Mouse (Mus musculus) T-cell, adult 2 months (primary cell): ENCODE measurements around the gene Pcsk4.

Source experiments
- DNase-seq: peaks from one replicate; pipeline ENCODE4 v3.0.0; 2022; ENCODE audit warnings: low spot score

Pcsk4 gene

DNA sequence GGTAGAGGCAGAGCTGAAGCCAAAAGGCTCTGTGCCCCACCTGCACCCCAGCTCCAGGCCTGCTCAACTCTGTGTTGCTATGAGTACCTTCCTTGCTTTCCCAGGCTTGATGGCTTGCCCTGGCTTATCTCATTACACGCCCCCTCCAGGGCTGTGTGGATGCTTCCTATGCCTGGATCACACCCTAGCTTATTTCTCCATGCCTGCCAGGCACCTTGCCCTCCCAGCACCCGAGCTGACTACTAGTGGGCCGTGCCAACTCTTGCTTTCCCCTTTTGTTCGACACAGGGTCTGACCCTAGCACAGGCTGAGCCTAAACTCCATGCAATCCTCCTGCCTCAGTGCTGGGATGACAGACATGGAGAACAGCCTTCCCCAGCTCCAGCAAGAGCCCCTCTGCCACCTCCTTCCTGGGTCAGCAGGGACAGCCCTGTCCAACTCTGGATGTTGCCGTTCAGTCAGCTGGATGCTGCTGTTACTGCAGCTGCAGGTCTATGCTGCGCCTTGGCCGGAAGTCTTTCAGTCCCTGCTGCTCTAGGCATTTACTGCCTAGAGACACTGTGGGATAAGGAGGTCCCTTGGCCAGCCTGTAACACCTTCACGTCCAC lies 31.7 kb downstream of the Pcsk4 start:
- no peak for DNase-seq

- DNase-seq: no peak
These were observed 32.5 kb downstream of the Pcsk4 start for GRCm38 (mm10) chr10:80296824-80297223.

- peak; percentile 78 for DNase-seq
These were observed 33.5 kb downstream of the Pcsk4 start, which contains the start of gene Apc2 for GRCm38 (mm10) chr10:80295618-80296425. Gene Apc2 (plus strand): TSS chr10:80295977.

DNA sequence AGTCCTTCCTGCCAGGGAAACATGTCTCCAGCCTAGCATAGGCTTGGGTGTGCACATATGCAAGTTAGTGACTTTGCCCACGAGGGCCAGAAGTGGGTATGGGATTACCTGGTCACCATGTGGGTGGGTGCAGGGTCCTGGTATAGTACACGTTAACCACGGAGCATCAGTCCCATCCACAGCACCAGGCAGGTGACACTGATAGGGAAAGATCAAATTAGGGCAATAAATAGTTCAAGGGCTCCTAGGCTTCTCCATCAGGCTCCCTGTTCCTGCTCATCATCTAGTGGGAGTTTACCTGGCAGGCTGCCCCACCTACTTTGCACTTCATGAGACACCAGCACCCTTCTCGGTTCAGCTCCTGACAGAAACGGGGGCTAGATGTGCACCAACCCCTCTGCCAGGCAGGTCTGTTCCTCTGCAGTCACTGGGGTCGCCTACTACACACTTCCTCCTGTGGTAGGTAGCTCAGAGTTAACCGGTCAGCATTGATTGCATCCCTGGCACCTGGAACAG lies 34.5 kb downstream of the Pcsk4 start:
- no peak for DNase-seq

GRCm38 (mm10) chr10:80294311-80294710 lies 35.0 kb downstream of the Pcsk4 start:
- no peak for DNase-seq

DNA sequence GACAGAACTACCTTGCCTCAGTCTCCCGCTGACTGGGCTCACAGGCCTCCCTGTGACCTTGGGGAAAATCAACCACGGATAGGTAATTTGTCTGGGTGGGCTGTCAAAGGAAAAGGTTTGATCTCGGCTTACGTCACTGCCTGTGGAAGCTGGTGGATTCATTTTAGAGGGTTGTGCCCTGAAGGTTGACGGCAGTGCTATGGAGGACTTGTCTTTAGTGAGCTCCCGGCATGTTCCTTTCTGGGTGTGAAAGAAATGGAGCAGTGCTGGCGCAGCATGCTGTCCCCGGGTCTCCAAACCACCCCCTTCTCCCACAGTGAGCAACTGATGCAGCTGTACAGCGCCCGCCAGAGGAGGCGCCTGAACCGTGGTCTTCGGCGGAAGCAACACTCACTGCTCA lies 36.0 kb downstream of the Pcsk4 start:
- DNase-seq: peak; percentile 31

DNA sequence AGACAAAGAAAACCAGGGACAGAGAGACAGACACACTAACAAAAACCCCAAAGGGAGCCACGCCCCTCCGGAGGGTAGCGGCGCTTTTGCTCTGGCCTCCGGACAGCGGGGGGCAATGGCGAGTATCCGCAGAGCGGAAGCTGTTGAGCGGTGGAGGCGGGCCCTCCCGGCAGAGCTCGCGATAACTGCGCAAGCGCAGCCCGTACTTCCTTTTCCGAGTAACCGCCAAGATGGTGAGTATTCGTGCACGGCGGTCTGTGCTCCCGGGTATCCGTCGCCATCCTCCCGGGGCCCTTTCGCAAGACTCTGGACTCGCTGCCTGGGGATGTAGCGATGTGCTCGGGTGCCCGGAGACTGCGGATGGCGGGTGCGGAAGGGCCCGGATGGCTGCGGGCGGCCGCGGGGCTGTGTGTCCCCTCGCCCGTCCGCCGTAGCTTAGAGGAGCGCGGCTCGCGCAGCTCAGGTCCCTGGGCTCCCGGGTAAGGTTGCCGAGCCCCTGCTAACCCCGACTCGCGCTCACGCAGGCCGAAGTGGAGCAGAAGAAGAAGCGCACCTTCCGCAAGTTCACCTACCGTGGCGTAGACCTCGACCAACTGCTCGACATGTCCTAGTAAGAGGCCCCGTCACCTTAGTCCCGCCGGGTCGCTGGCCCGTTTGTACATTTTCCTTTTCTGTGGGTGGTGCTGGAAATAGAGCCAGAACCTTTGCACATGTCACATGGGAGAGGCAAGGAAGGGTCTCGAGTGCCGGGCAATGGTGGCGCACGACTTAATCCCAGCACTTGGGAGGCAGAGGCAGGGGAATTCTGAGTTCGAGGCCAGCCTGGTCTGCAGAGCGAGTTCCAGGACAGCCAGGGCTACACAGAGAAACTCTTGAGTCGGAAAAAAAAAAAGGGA lies 36.8 kb downstream of the Pcsk4 start, which contains the start of gene Rps15:
Gene Rps15 (plus strand): TSS at position 203 of the 896 bp plus-strand sequence.
- DNase-seq: peak; percentile 96

DNA sequence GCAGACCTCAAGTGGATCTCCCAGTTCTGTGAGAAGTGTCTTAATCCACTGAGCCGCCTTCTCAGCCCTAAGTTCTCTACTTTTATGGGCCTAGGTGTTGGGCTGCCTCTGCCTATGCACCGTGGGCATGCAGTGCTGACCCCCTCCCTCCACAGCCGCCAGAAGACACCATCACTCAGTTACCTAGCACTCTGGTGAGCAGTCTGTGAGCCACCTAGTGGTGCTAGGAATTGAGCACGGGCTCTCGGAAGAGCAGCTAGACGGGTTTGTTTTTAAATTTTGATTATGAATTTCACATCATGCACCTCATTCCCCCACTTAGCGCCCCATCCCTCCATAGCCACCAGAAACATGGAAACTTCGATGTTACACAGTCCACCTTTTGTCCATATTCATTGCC lies 40.6 kb downstream of the Pcsk4 start:
- DNase-seq: no peak

DNA sequence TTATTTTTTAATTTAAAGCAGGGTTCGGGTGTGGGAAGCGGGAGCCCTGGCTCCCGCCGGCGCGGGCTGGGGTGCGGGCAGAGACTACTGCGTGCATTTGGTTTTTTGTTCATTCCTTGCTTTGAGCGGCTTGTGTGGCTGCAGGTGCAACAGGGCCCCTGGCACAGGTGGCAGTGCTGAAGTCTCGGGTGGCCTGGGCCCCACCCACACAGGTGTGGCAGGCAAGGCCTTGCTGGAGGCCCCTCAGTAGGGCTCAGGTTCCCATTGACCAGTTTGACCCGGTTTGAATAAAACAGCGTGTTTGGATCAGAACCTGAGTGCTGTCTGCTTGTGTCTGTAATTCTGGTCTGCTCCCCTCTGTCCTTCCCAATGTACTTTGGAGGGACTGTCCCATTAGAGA lies 41.2 kb downstream of the Pcsk4 start:
- no peak for DNase-seq

DNA sequence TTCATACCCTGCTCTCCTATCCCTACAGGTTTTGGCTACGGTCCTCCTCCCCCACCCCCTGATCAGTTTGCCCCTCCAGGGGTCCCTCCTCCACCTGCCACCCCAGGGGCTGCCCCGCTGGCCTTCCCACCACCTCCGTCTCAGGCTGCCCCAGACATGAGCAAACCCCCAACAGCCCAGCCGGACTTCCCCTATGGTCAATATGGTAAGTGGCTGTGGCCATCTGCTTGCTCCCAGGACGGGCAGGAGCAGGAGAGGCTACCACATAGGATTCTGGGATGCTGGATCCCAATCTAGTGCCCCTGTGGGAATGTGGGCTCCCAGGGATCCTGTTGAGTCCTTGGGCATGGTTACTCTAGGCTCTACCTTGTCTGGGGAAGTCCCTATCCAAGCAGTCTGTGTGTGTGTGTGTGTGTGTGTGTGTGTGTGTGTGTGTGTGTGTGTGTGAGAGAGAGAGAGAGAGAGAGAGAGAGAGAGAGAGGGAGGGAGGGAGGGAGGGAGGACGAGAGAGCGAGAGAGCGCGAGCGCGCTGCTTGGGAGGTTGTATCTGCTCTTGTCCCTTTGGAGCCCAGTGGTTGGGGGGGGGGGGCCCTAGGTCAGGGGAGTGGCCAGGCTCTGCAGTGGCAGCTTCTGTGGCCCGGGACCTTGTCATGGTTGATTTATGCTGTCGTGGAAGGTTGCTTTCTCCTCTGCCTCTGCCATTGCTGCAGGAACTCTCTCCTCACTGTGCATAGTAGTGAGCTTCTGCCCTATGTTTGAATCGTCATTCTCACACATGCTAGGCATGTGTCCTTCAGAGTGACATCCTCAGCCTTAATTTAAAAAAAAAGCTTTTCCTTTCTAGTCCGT lies 43.9 kb downstream of the Pcsk4 start:
- no peak for DNase-seq

- DNase-seq: no peak
These were observed 46.5 kb downstream of the Pcsk4 start for GRCm38 (mm10) chr10:80282481-80283441.

- DNase-seq: no peak
These were observed 47.4 kb downstream of the Pcsk4 start for GRCm38 (mm10) chr10:80281921-80282371.

DNA sequence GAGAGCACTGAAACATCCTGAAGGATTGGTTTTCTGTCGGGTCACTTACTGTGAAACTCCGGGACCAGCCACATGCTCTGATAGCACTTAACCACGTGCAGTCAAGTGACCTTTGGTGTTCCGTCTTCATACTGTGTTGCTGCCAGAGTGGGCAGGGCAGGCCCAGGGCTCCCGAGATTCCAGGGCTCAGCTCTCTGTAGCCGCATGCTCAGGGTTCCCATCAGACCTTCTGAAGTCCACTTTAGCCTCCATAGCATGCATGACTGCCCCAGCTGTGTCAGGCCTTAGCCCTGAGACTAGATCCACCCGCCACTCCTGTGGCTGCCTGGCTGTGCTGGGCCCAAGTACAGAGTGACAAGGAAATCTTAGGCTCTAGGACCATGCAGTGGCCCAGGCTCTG lies 48.0 kb downstream of the Pcsk4 start:
- DNase-seq: no peak

GRCm38 (mm10) chr10:80279273-80279672 lies 50.0 kb downstream of the Pcsk4 start:
- no peak for DNase-seq

DNA sequence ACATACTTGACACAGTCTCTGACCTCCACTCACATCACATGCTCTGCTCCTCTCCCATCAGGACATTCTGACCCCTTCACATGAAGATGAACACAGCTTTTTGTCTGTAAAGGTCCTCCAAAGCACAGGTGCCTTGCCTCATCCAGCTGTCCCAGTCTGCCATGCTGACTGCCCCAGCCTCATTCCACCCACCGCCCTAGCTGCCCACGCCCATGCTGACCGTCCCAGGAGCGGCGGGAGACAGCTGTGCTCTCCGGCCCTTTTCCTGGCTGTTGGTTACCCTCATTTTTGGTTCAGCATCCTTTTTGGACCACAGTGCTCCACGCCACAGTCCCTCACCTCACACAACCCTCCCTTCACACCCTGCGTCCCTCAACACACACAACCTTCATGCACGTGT lies 50.9 kb downstream of the Pcsk4 start:
- no peak for DNase-seq

DNA sequence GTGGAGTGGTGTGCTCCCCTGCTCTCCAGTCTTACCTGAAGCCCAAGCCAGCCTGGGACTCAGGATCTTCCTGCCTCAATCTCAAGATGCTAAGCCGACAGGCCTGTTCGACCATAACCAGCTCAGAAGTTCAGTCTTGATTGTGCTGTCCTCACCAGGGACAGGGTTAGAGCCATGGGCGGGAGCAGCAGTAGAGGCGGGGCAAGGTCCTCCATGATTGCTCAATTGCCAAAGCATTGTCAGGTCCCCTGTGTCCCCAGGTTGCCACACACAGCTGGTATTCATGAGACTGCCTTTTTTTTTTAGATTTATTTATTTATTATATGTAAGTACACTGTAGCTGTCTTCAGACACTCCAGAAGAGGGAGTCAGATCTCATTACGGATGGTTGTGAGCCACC lies 53.1 kb downstream of the Pcsk4 start:
- DNase-seq: no peak

DNA sequence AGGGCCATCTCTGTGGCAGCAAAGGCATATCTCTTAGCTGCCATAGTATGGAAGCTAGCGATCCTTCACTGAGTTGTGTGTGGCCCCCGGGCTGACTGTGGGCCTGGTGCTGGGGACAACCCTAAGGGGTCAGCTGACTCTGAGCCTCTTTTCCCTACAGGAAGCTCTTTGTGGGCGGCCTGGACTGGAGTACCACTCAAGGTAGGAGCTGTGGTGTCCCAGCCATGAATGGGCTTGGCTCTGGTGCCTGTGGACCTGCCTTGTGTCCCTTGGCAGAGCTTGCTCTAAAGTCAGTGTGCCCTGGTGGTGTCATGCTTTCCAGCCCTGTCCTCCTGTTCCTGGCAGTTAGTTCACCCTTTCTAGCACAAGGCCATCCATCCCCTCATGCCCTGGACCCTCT lies 55.5 kb downstream of the Pcsk4 start:
- no peak for DNase-seq

DNA sequence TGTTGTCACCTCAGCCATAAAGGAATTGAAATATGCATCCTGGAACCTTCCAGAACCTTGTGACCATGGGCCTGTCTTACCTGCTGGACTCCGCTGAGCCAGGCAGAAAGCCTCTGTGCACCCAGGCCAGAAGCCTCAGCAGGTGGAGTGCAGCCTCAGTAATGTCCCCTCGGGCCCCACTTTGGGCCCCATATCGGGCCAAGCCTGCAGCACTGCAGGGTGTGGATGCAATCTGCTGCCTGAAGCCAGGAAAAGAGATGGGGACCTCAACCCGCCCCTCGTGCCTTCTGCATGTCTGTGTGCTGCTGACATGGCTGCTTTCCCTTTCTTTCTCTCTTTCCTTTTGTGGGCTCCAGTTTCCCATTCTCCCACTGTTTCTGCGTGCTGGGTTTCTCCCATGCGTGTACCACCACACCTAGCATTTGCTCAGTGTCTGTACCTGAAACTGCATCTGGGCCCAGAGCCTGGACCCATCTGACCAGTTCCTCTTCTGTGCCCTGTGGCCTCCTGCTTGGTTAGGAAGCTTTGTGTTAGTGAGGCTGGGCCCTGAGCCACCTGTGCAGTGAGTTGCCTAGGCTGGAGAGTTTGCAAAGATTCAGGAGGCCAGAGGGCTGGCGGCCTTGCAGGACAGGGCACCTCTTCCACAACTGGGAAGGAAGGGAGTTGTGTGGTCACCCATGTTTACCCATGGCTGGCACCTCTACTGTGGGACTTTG lies 57.3 kb downstream of the Pcsk4 start:
- DNase-seq: no peak
